Mouse (Mus musculus) liver, adult (tissue): ENCODE results near the gene Snrpf.

Experiments used
- GATA4 ChIP-seq: IDR thresholded peaks from 2 replicates; pipeline ENCODE4 v1.6.1; 2014; ENCODE audit warnings: mild to moderate bottlenecking, low read length; ENCODE audit not compliant: insufficient replicate concordance

The Snrpf gene

GRCm38 (mm10) chr10:93548991-93549390 lies 40.5 kb downstream of the Snrpf start:
- TF ChIP-seq GATA4 = no peak

- TF ChIP-seq GATA4 = no peak
Observed at GRCm38 (mm10) chr10:93547741-93548270, 41.7 kb downstream of the Snrpf start.

- no peak for TF ChIP-seq GATA4
Observed at GRCm38 (mm10) chr10:93544172-93544571, 45.3 kb downstream of the Snrpf start.

GRCm38 (mm10) chr10:93543176-93543575 lies 46.3 kb downstream of the Snrpf start:
- no peak for TF ChIP-seq GATA4

GRCm38 (mm10) chr10:93542356-93542755 lies 47.1 kb downstream of the Snrpf start:
- TF ChIP-seq GATA4 = no peak

GRCm38 (mm10) chr10:93541585-93541984 lies 47.9 kb downstream of the Snrpf start:
- TF ChIP-seq GATA4 = no peak

GRCm38 (mm10) chr10:93540431-93541210 lies 48.9 kb downstream of the Snrpf start, which contains the start of gene Ccdc38:
Gene Ccdc38, plus strand, starts transcription at chr10:93540632.
- TF ChIP-seq GATA4 = no peak

GRCm38 (mm10) chr10:93539775-93540430 lies 49.6 kb downstream of the Snrpf start, which contains the start of gene Amdhd1:
Gene Amdhd1, minus strand, starts transcription at chr10:93540033.
- TF ChIP-seq GATA4 = no peak

- TF ChIP-seq GATA4 = no peak
Observed at GRCm38 (mm10) chr10:93538818-93539217, 50.7 kb downstream of the Snrpf start.

- TF ChIP-seq GATA4 = no peak
Observed at GRCm38 (mm10) chr10:93538287-93538686, 51.2 kb downstream of the Snrpf start.
